Mouse (Mus musculus) heart, postnatal 0 days (tissue): ENCODE data around the gene Ppp1r12a.

ENCODE experiments used
- CTCF ChIP-seq: IDR thresholded peaks from 2 replicates; pipeline ENCODE4 v1.5.1; 2016; ENCODE audit warnings: antibody characterized with exemption, control low read depth, low read depth
- EP300 ChIP-seq: IDR thresholded peaks from 2 replicates; pipeline ENCODE4 v1.6.1; 2016; ENCODE audit warnings: antibody characterized with exemption, low read depth

DNA sequence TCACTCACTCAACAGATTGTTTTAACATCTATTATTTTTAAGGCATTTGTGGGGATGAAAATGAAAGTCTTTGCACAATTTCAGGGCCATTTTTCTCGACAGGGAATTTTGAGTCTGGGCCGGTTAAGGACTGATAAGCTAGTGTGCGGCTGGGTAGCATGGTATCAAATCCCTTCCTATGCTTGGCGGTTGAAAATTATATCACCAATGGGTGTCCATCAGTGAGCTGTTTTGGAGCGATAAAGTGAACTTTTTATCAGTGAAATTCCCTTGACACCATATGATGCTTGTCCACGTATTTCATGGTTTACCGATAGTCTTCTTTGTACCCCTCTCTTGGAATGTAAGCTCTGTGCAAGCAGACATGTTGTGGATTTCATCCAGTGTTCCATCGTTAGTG is 152.4 kb downstream of the Ppp1r12a start:
- no peak for TF ChIP-seq CTCF
- TF ChIP-seq EP300, result no peak
